Mouse (Mus musculus) MEL (cell line): ENCODE results near the gene Zbtb40.

Experiments used
- CHD2 ChIP-seq: IDR thresholded peaks from 2 replicates; pipeline ENCODE4 v1.6.1; 2011; ENCODE audit warnings: low read length, improper control_type of control experiment
- CTCF ChIP-seq, 3 experiments: IDR thresholded peaks in 2 of 3; conservative IDR thresholded peaks in 1 of 3; 2 replicates each; pipeline ENCODE4 v1.5.1; 2011 to 2012; ENCODE audit warnings: low read length in 3 of 3, low read depth in 2 of 3, mild to moderate bottlenecking in 2 of 3, improper control_type of control experiment in 1 of 3, inconsistent platforms in 1 of 3, mixed read lengths in 1 of 3, moderate library complexity in 1 of 3; ENCODE audit not compliant: control insufficient read depth in 1 of 3, insufficient read depth in 1 of 3, poor library complexity in 1 of 3, severe bottlenecking in 1 of 3
- HCFC1 ChIP-seq: IDR thresholded peaks from 2 replicates; pipeline ENCODE4 v1.6.1; 2012; ENCODE audit warnings: low read depth, mild to moderate bottlenecking, inconsistent platforms, low read length, improper control_type of control experiment, moderate library complexity
- MAX ChIP-seq: IDR thresholded peaks from 2 replicates; pipeline ENCODE4 v1.6.1; 2011; ENCODE audit warnings: low read length, improper control_type of control experiment
- SMC3 ChIP-seq: IDR thresholded peaks from 2 replicates; pipeline ENCODE4 v1.6.1; 2011; ENCODE audit warnings: low read depth, low read length, improper control_type of control experiment

DNA sequence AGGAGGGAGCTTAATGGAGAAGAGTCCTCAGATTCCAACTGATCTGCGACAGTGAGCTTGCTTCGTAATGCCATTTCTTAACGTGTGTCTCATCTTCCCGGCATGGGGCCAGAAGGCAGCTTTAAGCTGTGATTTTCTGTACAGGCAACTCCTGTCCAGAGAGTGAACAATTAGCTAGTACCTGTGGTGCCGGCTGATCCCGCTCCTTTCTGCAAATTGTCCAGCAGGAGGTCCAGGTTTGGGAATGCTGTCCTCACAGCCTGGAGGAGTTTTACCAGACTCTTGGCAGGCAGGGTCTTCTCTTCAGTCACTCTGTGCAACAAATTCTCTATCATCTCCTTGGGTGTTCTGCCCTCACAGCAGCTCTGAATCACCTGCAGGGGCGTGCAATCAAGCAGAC lies 47.6 kb downstream of the Zbtb40 start:
- TF ChIP-seq MAX (no peak), CTCF (IDR thresholded peaks at IDR 0.05 in 2 of 3, conservative IDR thresholded peaks at IDR 0.05 in 1 of 3; ENCODE audit: control insufficient read depth in 1 of 3, insufficient read depth in 1 of 3, low read depth in 2 of 3, low read length in 3 of 3, poor library complexity in 1 of 3, severe bottlenecking in 1 of 3) (no peak), SMC3 (no peak), HCFC1 (no peak), CHD2 (no peak)
